Mouse (Mus musculus): ENCODE results near the gene Agpat1.
A peak's percentile ranks its signal among the peaks of the same experiment; 100 is the strongest.

Gene Agpat1

DNA sequence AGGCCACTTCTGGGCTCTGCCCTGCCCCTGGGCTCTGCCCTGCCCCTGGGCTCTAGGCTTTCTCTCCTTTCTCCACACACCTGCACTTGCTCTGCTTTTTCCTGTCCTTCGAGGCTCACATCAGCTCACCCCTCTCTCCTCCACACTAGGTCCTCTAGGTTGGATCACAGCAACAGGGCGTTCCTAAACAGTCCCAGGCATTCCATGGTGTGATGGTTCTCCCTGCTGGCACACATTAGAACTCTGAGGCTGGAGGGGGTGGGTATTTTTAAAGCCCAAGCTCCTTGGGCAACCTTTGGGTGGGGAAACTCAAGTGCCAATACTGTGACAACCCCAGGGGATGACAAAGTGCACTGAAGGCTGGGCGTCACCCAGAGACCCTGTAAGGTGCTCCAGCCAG lies 33.4 kb downstream of the Agpat1 start:
- DNase-seq, result peak; percentile 90

DNA sequence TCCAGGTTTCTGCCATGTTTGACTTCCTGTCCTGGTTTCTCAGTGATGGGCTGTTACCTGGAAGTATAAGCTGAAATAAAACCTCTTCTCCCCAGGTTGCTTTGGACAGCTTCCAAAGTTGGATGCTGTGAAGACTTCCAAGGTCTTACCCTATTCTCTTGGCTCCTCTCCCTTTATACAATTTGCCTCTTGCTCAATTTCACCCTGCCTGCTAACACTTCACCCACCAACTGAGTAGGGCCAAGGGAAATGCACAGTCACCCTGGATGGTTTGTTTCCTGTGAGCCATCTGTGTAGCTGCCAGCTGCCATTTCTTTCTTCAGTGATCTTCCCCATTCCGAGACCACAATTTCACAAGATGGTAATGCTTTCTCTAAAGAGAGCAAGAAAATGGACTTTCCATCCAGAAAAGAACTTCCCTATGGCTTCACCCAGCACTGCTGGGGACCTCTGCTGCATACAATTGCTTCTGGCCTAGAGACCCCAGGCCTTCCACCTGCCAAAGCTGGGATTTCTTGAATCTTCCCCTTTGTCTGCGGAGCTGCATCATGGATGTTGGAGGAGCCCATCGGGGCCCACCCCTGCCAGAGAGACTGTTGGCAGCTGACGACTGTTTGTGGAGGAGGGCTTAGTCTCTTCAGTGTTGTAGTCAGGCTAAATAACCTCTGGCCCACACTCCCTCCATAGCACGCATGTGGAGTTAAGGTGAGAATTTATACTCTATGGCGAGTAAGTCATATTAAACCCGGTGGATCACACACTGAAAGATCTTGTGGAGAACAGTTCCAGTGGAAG lies 35.6 kb downstream of the Agpat1 start:
- DNase-seq, result peak; percentile 94

DNA sequence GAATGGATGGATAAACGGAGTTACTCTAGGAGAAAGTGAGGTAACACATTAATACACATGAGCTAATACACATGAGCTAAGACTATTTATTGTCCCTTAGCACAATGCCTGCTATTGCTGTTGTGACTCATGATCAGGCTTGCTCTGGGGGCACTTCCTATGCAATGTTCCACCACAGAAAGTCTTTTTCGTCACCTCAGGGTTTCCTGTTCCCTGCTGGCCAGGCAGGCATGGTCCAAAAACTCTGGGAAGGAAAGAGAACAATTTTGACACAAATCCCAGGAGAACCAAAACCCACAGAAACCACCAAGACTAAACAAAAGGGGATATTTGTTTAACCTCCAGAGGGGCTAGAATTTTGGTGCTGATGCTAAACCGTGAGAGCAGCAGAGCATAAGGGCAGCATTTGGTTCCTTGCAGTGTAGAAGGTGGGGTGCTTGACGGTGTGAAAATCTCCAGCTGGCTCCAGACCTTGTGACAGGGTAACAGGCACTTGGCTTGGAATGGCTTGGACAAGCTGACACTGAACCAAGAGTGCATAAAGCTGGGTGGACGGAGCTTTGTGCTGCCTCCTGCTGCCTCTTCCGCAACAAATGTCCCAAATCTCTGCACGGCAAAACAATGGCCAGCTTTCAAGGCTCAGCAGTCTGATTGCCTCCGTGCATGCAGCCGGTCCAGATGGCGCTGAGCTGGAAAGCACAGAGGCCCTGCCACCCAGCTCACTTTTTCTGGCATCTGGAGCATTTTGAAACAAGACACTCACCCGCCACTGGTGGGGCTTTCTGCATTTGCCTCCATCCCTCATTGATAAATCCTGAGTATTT lies 36.9 kb downstream of the Agpat1 start:
- DNase-seq, result peak; percentile 98

DNA sequence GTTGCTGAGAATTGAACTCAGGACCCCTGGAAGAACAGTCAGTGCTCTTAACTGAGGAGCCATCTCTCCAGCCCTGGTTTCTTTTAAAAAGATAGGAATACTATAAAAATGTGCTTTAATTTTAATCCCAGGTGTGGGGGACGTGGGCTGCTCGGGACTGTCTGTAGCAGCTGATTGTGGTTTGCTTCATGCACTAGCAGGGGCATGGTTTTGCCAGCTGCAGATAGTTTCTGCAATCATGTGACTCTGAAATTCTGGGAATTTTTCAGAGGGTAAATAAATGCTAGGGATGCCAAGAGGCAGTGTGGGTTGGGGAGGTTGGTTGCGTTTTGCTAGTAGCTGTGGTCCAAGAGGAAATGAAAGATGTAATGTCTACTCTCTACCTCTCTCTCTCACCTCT lies 37.9 kb downstream of the Agpat1 start:
- DNase-seq, result no peak

DNA sequence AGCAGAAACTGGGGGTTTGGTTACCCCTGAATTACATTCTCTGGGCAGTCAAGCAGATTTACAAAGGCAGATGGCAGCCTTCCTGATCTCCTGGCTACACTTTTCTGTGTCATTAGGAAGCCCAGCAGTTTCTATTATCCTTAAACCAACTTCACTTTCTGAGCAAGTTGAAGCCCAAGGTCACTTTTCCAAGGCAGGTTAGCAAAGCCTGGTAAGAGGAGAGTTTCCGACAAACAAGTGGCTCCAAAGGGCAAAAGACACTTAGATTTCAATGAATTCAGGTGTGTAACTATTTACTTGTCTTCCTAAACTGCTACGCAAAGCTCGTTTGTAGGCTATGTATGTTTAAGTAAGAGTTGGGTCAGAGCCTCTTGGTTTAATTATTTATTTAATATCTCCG lies 39.3 kb downstream of the Agpat1 start:
- DNase-seq, result no peak

DNA sequence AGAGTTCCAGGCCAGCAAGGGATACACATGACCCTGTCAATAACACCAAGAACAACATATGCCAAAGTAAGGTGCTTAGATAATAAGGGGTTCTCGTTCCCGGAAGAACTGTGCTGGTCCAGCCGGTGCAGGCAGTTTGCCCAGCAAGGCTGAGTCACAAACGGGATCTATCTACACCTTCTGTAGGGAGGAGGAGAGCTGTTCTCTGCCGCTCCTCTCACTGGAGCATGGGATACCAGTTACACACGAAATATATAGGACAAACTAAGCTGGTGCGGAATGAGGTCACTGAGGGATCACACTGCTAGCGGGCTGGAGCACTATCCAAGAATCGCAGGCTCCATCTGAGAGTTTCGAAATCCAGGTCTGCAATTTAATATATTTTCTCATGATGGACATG lies 39.9 kb downstream of the Agpat1 start:
- DNase-seq, result peak; percentile 94

DNA sequence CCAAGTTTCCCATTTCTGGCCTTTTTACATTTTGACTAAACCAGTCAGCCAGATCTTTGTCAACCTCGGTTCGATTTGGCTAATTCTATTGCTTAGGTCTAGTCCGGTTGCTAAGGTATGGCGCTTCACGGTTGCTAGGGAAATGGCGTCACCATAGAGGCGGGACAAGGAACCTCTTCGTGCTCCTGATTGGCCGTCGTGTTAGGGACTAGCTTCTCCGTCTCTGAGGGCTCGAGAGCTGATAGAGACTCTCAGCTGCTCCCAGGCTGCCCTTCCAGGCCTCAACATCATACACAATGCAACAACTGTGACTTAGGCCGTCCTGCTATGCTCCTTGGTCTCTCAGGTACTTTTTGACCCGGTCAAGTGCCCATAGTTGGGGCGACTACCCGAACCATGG lies 40.5 kb downstream of the Agpat1 start, which contains the start of gene Fkbpl:
TSS of gene Fkbpl (plus strand) at position 157 of the 400 bp plus-strand sequence.
- peak; percentile 100 for DNase-seq

DNA sequence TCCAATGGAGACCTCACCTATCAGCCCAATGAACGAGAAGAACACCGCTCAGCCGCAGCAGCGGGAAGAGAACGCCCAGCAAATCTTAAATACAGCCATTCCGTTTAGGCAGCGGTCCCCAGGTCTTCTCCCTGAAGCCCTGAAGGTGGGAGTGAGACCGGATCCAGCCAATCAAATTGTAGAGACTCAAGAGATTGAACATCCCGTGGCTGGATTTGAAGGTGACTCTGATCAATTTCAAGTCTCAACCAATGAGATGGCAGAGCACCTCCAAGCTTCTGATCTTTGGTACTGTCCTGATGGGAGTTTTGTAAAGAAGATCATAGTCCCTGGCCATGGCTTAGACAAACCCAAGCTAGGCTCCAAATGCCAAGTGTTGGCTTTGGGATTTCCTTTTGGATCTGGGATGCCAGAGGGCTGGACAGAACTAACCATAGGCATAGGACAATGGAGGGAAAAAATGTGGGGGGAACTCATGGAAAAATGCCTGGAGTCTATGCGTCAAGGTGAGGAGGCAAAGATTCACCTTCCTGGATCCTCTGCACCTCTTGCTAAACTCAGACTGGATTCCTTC lies 41.3 kb downstream of the Agpat1 start:
- DNase-seq, result peak; percentile 90

DNA sequence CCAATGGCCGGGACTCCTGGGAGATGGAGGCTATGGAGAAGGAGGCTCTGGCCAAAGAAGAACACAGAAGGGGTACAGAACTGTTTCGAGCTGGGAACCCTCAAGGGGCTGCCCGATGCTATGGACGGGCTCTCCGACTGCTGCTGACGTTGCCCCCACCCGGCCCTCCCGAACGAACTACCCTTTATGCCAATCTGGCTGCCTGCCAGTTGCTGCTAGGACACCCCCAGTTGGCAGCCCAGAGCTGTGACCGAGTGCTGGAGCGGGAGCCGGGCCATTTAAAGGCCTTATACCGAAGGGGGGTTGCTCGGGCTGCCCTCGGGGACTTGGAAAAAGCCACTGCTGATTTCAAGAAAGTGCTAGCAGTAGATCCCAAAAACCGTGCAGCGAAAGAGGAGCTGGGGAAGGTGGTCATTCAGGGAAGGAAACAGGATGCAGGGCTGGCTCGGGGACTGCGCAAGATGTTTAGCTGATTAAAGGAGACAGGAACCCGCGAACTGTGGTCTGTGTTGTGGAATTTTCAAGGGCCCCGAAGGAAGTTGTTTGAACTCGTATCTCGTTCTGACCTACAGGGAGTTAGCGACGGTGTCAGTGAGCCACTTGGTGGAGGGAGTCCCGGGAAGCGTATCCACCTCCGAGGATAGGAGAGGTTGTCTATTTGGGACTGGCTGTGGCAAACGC lies 41.9 kb downstream of the Agpat1 start:
- DNase-seq, result peak; percentile 96

DNA sequence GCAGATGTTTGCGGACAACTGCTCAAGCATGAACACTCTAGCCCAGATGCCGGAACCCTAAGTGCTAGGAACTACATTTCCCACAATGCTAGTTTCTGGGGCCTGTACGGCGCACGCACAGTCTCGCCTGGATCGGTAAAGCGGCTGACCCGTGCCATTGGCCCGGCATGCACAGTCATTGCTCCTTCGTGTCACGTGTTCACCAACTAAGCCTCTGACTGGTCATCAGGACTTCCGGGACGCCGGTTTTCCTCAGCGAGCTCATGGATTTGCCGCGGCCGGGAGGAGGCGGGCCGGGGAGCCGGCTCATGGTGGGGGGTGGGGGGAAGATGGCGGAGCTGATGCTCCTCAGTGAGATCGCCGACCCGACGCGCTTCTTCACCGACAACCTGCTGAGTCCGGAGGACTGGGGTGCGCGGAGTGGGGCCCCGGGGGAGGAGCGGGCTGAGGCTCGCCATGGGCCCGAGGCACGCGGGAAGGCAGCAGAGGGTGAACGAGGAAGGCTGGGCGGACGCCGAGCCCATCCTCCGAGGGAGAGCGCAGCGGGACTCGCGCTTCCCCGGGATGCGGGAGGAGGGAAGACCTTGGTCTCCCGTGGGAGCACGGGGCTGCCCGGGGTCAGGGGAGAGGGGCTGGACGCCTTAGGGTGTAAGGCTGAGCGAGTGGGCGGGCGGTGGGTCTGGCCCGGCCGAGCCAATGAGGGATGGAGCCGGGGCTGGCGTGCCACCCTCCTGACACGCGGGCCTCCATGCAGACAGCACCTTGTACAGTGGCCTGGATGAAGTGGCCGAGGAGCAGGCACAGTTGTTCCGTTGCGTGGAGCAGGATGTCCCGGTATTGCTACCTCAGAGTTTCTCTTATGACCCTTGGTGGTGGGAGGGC lies 43.1 kb downstream of the Agpat1 start, which contains the start of gene Atf6b:
TSS of gene Atf6b (plus strand) at position 241 of the 882 bp plus-strand sequence.
- DNase-seq, result peak; percentile 100

DNA sequence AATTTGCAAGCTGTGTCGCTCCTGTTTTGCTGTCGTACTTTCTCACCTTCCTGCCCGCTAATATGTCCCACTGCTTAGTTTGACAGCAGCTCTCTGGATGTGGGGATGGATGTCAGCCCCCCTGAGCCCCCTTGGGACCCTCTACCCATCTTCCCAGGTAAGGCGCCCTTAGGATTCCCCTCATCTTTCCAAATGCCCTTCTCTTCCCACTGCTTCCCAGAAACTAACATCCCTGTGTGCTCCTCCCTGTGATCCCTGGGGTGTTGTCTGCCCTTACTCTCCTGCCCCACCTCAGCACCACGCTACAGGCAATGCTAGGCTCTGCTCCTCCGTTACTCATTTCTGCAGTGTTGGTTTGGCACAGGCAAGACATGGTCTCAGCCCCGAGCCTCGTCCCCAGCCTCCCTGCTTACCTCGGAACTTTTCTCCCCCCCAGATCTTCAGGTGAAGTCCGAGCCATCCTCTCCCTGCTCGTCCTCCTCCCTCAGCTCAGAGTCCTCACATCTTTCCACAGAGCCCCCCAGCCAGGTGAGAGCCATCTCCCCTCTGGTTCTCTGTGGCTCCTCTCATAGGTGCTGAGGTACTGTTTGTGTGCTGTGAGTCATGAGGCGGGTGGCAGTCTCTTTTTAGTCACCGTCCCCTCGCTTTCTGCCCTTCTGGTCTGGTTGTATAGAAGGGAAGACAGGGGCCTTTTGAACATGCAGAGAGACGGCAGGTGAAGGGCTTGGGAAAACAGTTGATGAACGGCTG lies 44.3 kb downstream of the Agpat1 start:
- DNase-seq, result peak; percentile 92

DNA sequence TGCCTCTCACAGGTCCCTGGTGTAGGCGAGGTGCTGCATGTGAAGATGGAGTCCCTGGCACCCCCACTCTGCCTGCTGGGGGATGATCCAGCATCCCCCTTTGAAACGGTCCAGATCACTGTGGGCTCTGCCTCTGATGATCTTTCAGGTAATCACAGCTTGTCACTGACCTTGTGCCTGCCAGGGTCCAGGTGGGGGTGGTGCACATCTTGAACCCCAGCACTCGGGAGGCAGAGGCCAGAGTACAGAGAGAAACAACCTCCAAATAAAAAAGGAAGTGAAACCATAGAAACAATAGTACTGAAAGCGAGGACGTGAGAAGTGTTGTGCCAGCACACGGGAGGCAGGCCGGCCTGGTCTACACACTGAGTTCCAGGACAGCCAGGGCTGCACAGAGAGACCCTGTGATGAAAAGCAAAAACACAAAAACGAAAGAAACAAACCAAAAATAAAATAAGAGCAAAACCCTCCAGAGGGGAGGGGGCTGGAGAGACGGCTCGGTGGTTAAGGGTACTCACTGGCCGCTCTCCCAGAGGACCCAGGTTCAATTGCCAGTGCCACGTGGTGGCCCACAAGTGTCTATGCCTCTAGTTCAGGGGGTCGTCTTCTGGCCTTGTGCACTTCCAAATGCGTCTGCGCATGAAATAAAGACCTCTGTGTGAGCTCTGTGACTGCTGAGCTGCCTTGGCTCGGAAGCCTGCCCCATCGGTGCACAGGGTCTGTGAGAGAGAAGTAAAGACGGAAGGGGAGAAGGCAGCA lies 45.2 kb downstream of the Agpat1 start:
- peak; percentile 93 for DNase-seq

DNA sequence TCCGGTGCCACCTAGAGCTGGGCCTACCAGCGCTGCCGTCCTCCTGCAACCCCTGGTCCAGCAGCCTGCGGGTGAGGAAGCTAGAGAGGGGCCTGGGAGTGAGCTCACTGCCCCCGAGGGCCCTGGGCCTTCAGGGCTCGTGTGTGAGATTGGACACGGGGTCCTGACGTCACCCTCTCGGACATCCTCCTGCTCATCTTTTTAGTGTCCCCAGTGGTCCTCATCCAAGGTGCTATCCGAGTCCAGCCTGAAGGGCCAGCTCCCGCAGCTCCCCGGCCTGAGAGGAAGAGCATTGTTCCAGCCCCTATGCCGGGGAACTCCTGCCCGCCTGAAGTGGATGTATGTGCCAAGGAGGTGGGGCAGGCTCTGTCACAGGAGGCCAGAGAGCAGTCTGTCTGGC lies 46.7 kb downstream of the Agpat1 start:
- peak; percentile 92 for DNase-seq

DNA sequence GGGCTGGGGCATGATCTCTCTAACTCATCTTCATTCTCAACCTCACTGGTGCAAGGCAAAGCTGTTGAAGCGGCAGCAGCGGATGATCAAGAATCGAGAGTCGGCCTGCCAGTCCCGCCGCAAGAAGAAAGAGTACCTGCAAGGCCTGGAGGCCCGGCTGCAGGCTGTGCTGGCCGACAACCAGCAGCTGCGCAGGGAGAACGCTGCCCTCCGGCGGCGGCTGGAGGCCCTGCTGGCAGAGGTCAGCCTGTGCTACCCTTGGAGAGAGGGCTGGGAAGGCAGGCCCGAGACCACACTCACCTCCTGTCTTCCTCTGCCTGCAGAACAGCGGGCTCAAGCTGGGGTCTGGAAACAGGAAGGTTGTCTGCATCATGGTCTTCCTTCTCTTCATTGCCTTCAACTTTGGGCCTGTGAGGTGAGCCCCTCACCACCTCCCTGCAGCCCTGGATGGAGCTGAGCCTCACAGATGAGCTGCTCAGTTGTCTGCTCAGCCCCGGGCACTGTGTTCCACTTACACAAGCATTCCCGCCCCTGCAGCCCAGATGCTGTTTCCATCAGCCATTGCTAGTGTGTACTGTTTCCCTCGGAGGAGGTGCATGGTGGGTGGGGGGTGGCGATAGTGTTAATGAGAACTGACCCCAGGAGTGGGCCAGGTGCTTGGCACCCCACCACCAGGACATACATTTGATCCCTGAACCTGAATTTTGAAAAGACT lies 47.6 kb downstream of the Agpat1 start:
- peak; percentile 91 for DNase-seq

DNA sequence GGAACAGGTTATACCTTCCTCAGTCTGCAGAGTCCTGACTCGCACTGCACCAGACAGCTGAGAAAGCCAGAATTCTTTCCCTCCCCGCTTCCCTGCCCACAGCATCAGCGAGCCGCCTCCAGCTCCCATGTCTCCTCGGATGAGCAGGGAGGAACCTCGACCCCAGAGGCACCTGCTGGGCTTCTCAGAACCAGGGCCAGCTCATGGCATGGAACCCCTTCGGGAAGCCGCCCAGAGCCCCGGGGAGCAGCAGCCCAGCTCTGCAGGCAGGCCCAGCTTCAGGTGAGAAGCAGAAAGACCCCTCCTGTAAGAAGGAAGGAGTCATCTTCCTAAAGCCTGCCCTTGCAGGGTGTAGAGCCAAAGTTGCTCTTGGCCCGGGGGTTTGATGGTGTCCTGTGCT lies 48.5 kb downstream of the Agpat1 start:
- peak; percentile 90 for DNase-seq

DNA sequence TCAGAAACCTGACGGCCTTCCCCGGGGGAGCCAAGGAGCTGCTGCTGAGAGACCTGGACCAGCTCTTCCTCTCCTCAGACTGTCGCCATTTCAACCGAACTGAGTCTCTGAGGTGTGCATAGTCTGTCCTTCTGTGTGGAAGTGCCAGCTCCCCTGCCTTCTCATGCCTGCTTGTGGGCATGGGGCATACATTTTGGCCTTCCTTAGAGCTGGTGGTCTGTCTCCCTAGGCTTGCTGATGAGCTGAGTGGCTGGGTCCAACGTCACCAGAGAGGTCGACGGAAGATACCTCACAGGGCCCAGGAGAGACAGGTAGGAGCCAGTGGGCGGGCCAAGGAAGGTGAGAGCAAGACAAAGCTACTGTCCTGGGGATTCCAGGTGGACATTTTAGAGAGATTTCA lies 48.9 kb downstream of the Agpat1 start:
- peak; percentile 92 for DNase-seq

DNA sequence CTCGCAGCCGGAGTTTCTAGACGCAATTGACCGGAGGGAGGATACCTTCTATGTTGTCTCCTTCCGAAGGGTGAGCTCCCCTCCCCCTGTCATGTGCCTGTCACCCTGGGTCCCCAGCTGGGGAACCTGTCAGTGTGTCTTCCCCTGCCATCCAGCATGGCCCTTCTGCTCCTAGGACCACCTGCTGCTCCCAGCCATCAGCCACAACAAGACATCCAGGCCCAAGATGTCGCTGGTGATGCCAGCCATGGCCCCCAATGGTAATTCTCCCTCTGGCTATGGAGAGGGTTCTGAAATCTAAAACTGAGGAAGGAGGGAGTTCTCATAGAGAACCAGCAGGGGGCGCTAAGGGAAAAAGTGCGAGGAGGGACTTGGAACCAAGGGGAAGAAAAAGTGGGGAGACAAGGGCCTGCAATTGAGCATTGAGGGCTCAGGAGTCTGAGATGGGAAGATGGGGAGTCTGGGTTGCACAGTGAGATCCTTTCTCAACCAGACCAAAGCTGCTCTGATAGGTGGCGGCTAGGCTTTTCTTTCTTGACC lies 49.8 kb downstream of the Agpat1 start:
- DNase-seq, result peak; percentile 96

DNA sequence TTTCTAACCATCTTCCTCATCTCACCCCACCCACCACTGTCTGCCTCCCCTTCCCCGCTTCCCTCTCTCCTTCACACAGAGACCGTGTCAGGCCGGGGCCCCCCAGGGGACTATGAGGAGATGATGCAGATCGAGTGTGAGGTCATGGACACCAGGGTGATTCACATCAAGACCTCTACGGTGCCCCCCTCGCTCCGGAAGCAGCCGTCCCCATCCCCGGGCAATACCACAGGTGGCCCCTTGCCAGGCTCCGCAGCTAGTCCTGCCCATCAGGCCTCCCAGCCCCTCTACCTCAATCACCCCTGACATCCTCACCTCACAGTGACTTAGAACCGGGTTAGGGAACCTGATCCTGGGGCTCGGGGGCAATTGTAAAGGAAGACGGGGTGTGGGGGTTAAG lies 50.3 kb downstream of the Agpat1 start:
- DNase-seq, result peak; percentile 97

DNA sequence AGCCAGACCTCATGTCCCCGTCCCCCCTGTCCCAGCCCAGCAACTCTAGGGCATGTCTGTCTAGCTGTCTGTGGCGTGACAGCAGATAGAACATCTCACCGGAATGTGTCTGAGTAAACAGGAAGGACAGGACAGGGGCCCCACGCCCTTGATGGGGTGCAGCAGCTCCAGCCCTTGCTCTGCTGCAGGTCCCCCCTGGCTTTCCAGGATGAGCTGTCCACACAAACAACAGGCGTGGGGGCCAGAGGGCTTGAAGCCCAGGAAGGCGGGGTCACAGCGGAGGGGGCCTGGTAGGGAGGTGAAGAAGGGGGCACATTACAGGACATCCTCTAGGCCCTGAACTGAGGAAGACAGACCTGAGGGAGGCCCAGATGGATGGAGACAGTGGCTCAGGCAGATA lies 51.1 kb downstream of the Agpat1 start:
- no peak for DNase-seq

Data from heart, adult 11 months (tissue).